Mouse (Mus musculus) mature B cell (primary cell): ENCODE results near the gene Fastkd1.
"Not testable (repeated sequence)": the region's sequence is repeated elsewhere in the genome, so short reads cannot be mapped to it uniquely, and the experiment has no call there.

ENCODE experiments used
- in situ Hi-C: fragments of 300-500 bp; cut with MboI; formaldehyde crosslinking; loops from 2 replicates; pipeline ENCODE4 v1.14.3; 2019

The Fastkd1 gene

DNA sequence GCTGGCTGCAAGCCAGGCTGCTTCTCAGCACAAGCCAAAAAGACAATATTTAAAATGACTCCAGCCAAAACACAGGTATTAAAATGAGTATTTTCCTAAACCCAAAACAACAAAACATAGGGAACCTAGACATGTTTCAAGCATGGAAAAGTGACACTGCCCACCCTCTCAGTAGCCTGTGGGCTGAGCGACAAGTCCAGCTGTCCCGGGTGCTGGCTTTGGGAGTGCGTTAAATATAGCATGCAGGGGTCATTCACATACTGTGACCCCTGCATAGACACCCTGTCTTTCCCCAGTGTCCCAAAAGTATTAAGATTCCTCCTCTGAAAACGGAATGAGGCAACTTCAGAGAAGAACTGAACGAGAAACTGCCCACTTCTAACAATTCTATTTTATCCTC lies 39.6 kb downstream of the Fastkd1 start:
- in situ Hi-C loops, result no loop called here

DNA sequence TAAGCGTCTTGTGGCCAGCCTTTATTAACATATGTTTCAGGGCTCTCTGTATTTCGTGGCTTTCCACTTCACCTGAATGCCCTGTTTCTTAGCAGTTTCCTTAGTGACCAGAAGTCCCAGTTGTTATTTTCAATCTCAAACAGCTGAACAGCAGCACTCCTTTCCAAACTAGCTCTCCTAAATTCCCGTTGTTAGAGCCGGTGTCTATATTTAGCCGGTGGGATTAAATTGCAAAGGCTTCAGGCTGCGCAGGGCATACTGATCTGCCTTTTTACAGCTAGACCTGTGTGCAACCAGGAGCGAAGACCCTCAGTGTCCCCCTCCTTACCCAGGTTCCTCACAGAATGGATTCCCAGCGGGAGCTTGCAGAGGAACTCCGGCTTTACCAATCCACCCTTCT lies 43.5 kb downstream of the Fastkd1 start, which contains the start of gene Klhl41:
Klhl41 (plus strand) TSS at position 268 of the 400 bp plus-strand sequence.
- in situ Hi-C loops, result no loop called here

DNA sequence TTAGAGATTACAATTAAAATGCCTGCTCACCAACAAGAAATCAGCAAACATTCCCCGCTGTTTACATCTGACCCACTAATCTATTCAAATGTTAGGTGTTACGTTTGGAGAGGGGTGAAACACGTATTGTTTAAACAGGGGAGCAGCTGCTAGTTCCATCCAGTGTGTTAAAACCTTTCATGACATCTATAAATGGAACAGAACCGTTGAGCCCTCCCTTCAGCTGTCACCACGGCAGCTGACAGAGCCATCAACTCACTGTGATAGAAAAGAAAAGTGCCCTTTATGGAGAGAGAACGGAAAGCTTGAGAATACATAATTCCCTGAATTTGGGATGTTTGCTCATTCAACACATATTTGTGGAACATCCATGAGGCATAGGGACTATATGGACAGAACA lies 44.9 kb downstream of the Fastkd1 start:
- in situ Hi-C loops, result no loop called here

DNA sequence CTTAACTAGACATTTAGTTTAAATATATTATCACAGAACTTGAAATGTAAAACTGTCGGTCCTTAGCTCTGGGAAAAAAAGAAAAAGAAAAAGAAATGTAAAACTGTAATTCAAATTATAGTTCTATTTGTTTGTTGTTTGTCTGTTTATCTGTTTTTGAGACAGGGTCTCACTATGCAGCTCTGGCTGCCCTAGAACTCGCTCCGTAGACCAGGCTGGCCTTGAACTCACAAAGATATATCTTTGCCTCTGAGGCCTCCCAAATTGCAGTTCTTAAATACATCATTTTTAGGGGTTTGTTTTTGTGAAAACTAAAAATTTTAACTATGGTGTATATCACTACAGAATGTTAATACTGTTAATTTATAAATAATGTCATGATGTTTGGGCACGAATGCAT lies 45.7 kb downstream of the Fastkd1 start:
- in situ Hi-C loops, result no loop called here

DNA sequence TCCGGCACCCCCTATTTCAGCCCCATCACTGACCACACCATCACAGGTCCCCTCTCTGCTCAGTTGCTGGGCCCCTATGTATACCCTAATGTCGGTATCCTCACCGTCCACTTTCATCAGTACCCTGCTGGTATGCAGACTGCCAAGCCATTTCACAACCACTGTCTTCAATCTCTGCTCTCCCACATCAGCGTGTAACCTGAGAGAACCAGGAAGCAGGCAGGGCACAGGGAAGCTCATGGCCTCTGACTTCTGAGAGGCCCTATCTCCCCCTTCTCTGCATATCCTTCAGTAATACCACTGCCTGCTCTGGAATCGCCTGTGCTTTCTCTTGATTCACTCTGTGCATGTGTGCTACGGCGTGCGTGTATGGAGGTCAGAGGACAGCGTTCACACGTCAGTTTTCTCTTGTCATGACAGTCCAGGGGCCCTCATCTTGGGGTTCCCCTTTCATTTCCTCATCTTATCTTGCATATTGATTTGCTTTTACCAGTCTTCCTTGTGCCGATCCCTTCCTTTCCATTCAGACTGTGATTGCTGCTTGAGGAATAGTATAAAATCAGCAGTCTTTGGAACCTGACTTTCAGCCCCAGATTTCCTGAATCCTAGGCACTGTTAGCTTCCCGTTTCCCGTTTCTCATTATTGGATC lies 49.4 kb downstream of the Fastkd1 start:
- in situ Hi-C loops, result no loop called here

DNA sequence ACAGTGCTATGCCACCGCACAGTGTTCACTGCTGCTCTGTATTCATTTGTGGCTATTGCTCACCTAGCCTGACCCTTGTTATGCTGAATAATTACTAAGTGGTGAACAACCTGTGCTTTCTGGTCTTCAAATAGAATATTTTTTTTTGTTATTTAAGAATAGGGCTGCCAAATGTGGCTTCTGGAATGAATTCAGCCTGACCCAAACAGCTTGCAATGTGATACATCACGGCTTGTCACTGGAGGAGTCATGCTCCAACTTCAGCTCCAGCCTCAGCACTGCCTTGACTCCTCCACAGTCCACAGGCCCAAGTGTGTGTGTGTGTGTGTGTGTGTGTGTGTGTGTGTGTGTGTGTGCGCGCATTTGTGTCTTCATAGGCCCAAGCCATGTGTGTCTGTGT lies 54.0 kb downstream of the Fastkd1 start:
- in situ Hi-C loops, result no loop called here

DNA sequence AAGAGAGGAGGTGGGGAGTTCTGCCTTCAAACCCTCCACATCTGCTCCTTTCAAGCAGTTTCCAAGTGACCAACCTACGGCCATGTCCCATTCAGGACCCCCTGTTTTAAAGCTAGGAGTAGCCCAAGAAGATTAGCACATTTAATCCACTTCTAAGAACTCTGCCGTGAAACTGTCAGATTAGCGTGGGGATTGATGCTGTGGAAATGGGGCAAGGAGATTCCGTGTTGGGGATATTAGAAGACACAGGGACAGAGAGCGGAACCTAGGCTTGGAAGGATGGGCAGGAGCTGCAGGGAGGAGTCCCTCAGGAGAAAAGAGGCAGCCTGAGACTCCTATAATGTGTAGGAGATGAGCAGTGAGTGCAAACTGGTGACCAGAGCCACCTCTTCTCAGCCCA lies 63.6 kb downstream of the Fastkd1 start:
- in situ Hi-C loops, result no loop called here

DNA sequence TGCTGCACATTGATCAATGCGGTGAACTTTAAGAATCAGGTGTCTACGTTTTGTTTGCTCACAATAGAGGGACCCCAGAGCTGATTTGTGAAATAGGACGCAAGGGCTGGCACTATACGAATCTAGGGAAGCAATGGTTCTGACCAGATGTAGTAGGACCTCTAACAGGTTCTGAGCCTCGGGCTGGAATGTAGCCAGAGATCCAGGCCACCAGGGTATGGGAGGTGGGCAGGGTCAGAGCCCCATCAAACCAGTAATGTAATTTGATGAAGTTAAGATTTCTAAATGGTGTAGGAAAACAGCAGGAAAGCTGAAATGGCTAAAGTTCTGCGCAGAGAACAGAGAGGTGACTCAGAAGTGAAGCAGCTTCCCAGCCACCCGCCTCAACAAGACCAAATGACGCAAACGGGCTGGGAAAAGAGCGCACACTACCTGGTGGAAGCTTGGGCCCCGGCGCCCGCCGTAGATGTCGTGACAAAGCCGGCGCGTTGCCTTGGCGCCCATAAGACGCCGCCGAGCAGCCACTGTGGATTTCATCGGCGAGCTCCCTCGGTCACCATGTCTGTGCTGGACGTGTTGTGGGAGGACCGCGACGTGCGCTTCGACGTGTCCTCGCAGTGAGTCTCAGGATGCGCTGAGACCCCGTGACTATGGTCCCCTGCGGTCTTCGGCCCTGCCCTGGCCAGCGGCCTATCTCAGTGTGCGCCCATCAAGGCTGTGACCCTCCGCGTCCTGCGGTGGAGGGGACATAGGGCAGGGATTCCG lies 66.4 kb downstream of the Fastkd1 start, which contains the start of gene Bbs5:
Bbs5 (plus strand) TSS at position 446 of the 765 bp plus-strand sequence.
- in situ Hi-C loops, result no loop called here

DNA sequence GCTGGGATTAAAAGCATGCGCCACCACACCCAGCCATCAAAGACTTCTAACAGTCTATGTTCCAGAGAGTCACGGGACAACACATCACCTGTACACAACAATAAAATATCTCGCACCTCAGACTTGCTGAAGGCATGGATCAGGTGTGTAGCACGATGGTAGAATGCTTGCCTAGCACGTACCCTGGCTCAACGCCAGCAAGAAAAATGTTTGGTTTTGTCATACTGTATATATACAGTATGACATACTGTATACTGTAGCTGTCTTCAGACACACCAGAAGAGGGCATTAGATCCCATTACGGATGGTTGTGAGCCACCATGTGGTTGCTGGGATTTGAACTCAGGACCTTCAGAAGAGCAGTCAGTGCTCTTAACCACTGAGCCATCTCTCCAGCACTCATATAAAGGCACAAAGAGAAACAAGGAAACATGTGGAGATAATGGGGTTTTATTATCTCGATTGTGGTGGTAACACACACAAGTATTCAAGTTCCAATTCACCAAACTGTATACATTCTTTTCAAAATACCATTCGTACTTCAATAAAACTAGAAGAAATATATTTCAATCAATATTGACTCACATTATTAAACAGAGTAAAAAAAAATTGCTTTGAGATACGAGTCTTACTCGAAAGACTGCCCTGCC lies 68.2 kb downstream of the Fastkd1 start:
- in situ Hi-C loops, result no loop called here

DNA sequence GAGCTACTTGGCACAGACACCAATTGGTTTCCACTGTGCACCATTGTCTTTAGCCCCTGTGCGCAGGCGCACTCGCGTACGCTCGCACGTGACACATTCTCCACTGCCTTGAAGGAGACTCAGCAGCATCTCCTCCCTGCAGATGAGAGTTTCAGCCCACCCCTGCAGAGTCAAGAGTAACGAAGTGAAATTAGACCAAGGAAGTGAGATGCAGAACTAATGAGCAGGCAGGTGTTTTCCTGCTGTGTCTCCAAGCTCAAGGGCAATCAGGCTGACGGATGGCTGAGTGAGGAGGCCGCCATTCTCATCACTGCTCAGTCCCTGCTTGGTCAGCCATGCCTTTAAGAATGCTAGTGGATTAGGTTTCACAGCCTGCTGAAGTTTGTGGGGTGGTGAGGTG lies 73.2 kb downstream of the Fastkd1 start:
- in situ Hi-C loops, result no loop called here

DNA sequence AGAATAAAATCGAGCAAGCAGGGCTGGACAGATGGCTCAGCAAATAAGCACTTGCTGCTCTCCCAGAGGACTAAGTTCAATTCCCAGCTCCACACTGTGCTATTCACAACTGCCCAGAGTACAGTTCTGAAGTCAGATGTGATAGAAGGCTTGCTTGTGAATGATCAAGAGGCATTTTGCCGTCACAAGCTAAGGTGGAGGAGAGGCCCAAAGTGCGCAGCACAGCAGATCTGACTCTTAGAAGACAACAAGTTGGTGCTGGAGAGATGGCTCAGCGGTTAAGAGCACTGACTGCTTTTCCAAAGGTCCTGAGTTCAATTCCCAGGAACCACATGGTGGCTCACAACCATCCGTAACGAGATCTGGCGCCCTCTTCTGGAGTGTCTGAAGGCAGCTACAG lies 75.3 kb downstream of the Fastkd1 start:
- in situ Hi-C loops, result not testable (repeated sequence)
